Mouse (Mus musculus): ENCODE data around the gene Ank3.
"Not testable (repeated sequence)": the region's sequence is repeated elsewhere in the genome, so short reads cannot be mapped to it uniquely, and the experiment has no call there.

Ank3 gene

GRCm38 (mm10) chr10:69398763-69399590, at the start of gene Ank3:
Ank3 (plus strand) TSS chr10:69398773.
- DNase-seq: no peak

GRCm38 (mm10) chr10:69351071-69351841, 47.3 kb upstream of the Ank3 start:
- peak; percentile 48 for DNase-seq

- DNase-seq: no peak
Observed at GRCm38 (mm10) chr10:69351842-69352211, 46.7 kb upstream of the Ank3 start.

GRCm38 (mm10) chr10:69352212-69353085, 46.1 kb upstream of the Ank3 start, which contains the start of gene Cdk1:
Cdk1 (minus strand) TSS chr10:69352938.
- DNase-seq: peak; percentile 96

- DNase-seq: not testable (repeated sequence)
Observed at GRCm38 (mm10) chr10:69353086-69353479, 45.5 kb upstream of the Ank3 start.

GRCm38 (mm10) chr10:69359666-69360065, 38.9 kb upstream of the Ank3 start:
- no peak for DNase-seq

GRCm38 (mm10) chr10:69366208-69366607, 32.4 kb upstream of the Ank3 start:
- DNase-seq: no peak

GRCm38 (mm10) chr10:69366877-69367387, 31.6 kb upstream of the Ank3 start:
- DNase-seq: no peak

- no peak for DNase-seq
Observed at GRCm38 (mm10) chr10:69369321-69369720, 29.3 kb upstream of the Ank3 start.

GRCm38 (mm10) chr10:69371441-69371840, 27.1 kb upstream of the Ank3 start:
- peak; percentile 55 for DNase-seq

GRCm38 (mm10) chr10:69372061-69372460, 26.5 kb upstream of the Ank3 start:
- no peak for DNase-seq

- no peak for DNase-seq
Observed at GRCm38 (mm10) chr10:69373796-69374550, 24.6 kb upstream of the Ank3 start.

GRCm38 (mm10) chr10:69375154-69375553, 23.4 kb upstream of the Ank3 start:
- DNase-seq: no peak

GRCm38 (mm10) chr10:69383186-69383585, 15.4 kb upstream of the Ank3 start:
- no peak for DNase-seq

- DNase-seq: no peak
Observed at GRCm38 (mm10) chr10:69384640-69385039, 13.9 kb upstream of the Ank3 start.

GRCm38 (mm10) chr10:69385136-69385535, 13.4 kb upstream of the Ank3 start:
- no peak for DNase-seq

GRCm38 (mm10) chr10:69386767-69387166, 11.8 kb upstream of the Ank3 start:
- DNase-seq: no peak

GRCm38 (mm10) chr10:69389511-69389910, 9.1 kb upstream of the Ank3 start:
- no peak for DNase-seq

- DNase-seq: no peak
Observed at GRCm38 (mm10) chr10:69398197-69398762, 293 bp upstream of the Ank3 start.

GRCm38 (mm10) chr10:69399814-69400385, 1.3 kb downstream of the Ank3 start:
- no peak for DNase-seq

GRCm38 (mm10) chr10:69405431-69405830, 6.9 kb downstream of the Ank3 start:
- DNase-seq: no peak
